Mouse (Mus musculus) CH12.LX (cell line): ENCODE results near the gene Phlda3.

Source experiments
- MAX ChIP-seq: IDR thresholded peaks from 2 replicates; pipeline ENCODE4 v1.6.1; 2011; ENCODE audit warnings: low read length, improper control_type of control experiment
- MYC ChIP-seq: IDR thresholded peaks from 2 replicates; pipeline ENCODE4 v1.6.1; 2011; ENCODE audit warnings: low read depth, mild to moderate bottlenecking, improper control_type of control experiment, low read length
- POLR2A ChIP-seq: IDR thresholded peaks from 2 replicates; pipeline ENCODE4 v1.6.1; 2011; ENCODE audit warnings: low read depth, mild to moderate bottlenecking, improper control_type of control experiment, low read length

- peak; percentile 89 for TF ChIP-seq POLR2A
- peak; percentile 86 for TF ChIP-seq MAX
- peak; percentile 69; the same call in 1 of the 2 replicates for TF ChIP-seq MYC
Measured at GRCm38 (mm10) chr1:135728631-135729366, 37.1 kb upstream of the Phlda3 start.
